Mouse (Mus musculus) brain, embryonic 18.5 days (tissue): Measurements from ENCODE around the gene Gm17087.
A peak's percentile ranks its signal among the peaks of the same experiment; 100 is the strongest.

ENCODE experiments used
- DNase-seq: peaks from one replicate; pipeline ENCODE4 v3.0.0-alpha.2; 2012; ENCODE audit warnings: low read depth, low spot score

Gene Gm17087

DNA sequence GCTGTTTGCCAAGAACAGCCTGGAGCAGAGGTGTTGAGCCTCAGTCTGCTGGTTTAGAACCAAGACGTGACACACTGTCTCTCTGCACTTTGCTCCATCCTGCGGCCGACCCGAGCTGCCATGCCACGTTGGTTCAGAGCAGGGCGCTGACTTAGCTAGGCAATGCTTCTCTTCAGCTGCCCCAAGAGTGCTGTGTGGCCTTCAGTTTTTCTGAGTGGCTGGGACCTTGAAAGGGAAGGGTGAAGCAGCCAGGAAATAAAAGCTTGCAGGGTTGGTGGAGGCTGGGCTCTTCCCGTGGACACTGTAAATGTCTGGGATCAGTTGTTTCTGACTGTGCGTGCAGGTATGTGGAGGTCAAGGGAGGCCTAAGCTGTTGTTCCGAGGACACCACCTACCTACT is 20.4 kb downstream of the Gm17087 start:
- DNase-seq = no peak

DNA sequence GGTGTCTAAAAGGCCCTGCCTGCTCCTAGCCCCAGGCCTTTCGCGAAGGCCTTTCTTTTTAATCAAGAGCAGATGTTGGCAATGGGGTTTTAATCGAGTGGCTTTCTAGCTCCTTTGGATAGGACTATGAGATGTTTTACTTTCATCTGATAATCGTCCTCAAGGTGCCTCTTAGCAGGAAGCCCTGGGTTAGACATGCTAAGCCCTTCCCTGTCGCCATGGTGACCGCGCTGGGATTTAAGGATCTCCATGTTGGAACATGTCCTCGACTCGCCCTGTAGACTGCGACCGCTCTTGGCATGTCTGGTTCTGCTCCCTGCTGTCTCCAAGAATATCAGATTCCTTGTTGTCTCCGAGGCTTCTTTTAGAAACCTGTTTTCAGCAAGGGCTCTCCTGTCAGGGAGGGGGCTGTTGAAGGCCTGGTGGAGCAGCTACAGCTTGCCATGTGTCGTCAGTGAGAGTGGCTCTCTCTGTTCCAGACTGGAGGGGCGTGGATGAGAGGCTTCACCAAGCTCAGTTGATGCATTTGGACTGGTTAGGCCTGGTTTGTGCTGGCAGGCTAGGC is 24.7 kb downstream of the Gm17087 start:
- DNase-seq = no peak

DNA sequence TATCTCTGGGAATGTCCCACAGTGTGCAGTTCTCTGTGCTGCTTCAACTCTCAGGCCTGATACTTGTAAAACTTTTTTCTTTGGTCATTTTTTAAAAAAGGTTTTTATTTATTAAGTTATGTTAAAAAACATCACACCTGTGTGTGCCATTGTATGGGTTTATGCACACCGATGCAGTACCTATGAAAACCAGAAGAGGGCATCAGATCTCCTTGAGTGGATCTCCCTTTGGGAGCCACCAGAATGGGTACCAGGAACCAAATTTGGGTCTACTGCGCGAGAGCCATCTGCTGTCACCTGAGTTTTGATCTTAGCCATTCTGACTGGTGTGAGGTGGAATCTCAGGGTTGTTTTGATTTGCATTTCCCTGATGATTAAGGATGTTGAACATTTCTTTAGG is 28.6 kb downstream of the Gm17087 start:
- DNase-seq = no peak

DNA sequence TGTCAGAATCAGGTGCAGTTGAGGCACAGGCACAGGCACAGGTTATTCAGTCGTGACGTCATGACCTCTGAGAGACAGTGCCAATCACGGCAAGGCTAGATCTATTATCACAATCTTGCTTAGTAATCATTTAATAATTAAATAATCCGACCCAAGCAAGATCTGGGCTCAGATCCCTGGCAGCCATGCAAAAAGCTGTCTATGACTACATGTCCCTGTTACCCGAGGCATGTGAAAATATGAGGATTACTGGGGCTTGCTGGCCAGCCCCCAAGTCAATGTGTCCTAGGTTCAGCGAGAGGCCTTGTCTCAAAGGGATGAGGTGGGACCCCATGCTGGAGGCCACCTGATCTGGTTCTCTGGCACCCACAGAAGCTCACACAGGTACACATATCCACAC is 30.2 kb downstream of the Gm17087 start:
- DNase-seq = no peak

DNA sequence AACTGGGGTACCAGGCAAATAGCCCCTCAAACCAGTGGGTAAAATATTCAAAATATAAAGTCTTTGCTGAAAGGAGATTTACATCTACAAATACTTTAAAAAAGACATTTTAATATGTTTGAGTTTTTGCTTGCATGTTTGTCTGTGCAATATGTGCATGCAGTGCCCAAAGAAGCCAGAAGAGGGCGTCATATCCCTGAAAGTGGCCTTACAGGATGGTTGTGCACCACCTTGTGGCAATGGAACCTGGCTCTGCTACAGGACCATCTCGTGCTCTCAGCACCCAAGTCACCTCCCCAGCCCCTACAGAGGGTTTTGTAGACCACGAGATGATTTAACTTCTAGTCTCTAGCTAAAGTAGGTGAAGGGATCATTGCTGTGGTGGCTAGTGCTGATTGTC is 32.9 kb downstream of the Gm17087 start:
- no peak for DNase-seq

DNA sequence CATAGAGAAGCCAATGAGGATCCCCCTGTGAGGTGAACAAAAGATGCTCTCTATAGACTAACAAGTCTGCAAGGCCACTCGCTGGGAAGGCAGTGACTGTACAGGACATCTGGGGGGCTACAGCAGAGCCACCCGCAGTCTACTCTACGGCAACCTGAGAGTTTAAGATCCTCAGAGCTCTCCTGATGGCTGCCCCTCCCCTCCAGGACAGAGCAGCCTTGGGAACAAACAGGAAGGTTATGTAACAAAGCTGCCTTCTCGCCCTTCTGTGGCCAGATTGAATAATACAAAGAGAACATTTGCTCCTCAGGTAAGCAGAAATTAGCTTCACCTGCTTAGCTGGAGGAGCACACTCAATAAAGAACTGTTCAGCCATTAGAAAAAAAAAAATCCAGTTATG is 34.1 kb downstream of the Gm17087 start:
- DNase-seq = no peak

DNA sequence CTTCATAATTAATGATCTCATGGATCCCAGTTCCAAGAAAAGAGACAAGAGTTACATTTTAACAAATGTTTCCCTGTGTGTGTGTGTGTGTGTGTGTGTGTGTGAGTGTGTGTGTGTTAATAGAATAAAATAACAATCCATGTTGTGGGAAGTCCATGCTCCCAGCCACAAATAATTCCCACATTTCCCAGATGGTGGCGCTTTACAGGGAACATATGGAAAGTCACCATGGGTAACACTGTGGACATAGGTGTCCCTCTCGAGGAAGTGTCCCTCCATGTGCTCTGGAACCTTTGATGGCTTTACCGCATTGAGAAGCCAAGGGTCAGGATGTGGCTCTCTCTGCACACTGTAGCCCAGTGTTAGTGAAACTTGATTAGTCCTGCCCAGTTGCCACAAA is 38.1 kb downstream of the Gm17087 start:
- no peak for DNase-seq

DNA sequence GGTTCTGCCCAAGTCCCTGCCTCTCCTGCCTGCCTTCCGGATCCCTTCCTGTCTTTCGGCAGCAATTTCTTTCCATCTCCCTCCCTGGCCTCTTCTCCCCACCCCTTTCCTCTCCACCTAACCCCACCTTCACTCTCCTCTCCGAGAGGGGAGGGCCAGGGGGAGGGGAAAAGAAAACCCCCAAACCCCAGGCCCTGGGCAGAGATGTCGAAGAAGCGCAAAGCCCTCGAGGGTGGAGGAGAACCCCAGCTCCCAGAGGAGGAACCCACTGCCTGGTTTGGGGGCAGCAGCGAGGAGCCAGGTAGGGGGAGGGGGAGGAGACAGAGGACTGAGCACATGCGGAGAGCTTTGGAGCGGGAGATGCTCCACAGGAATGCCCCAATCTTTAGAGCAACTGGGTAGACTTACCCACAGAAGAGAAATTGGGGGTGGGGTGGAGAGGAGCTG is 39.9 kb downstream of the Gm17087 start:
- DNase-seq = no peak

DNA sequence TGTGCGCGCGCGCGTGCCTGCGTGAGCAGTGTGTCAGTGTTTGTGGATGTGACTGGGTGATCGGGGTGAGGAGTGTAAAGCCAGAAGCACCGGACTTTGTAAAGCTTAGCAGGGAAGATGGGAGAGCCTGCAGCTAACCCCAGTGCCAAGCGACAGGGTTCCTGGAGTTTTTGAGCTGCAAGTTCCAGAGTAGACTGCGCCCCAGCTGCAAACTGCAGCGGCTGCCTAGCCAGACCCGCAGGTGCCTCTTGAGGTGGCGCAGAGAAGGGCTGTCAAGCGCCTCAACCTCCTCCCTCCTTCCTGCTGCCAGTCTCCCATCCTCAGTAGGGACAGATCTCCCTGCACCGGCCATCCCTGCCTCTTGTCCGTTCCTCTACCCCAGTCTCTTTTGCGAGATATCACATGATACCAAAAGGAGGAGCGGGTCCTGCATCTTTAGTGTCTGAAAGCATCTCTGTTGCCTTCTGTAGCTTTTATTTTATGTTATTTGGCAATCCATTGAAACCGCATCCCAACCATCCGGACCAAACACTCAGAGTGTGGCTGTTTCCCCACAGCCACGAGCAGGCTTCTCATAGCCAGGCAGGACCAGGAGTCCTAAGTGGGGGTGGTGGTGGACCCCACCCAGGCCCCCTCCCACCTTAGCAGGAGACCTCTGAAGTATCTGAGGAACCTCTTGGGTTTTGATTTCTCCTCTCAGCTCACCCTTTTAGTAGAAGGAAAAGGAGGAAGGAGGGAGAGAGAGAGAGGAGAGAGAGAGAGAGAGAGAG is 40.6 kb downstream of the Gm17087 start:
- no peak for DNase-seq

DNA sequence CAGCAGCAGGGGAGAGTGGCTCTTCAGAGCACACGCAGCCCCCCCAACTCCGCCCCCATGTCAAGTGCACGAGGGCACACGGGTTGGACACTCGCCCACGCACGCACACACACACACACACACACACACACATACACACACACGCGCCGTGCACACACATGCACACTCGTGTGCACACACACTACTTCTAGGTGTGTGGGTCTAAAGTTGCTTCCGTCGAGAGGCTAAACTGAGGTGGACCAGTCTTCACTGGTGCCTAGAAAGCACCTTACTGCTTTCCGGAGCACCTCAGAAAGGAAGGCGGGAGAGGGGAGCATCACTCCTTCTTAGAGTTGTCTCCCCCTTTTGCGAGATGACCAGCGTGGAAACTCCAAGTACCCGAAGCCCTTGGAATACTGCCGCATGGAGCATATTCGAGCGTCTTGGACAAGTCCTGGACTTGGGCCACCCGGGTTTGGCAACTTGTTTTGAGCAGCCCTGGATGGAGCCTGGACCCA is 41.5 kb downstream of the Gm17087 start, which contains the start of gene Pde10a:
Gene Pde10a, plus strand, starts transcription at position 148 of the 497 bp plus-strand sequence.
- DNase-seq = no peak

DNA sequence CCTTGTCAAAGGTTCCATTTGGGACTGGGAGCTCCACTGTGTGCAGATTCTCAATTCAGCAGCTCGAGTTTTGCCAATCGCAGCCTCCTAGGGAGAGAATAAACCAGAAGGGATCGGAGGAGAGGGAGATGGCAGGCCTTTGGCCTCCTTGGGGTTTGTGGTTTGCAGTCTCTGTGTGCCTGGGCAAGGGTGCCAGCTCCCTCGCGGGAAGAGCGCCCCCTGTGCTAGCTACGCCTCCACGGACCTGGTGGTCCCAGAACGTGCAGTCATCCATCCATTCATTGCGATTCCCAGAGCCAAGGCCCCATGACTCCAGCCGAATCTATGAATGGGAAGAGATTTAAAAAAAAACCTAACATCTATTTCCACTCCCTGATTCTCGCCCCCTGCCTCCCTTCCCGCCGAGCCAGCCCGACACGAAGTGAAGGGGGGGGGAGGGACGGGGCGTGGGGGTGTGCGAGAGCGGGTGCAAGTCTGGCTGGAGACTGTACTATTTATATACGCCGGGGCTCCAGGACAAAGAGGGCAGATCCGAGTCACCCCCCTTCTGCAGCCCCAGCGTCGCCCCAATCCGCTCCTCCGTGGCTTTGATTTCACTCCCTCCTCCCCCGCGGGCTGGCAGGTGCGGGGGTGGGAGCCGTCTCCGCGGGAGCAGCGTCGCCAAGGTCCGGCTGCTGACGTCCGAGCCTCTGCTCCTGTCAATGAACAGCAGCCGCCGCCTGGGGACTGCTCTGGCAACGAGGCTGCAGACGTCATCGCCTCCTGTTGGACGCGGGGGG is 42.2 kb downstream of the Gm17087 start:
- peak; percentile 61 for DNase-seq

DNA sequence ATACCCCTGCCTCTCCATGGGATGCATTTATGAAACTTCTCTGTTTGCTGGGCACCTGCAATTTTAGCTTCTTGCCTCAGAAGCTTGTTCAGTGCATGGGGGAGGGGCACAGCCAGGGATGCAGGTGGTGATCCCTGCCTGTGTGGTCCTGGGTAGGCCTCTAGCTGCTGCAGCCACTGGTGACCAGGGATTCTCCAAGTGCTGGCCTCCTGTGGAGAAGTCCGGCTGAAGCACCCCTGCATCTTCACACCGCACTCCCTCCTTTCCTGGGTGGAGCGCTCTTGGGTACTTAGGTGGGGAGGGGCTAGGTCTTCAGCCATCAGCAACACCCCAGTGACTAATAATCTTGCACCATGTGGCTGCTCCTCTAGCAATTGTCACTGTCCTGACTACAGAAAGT is 42.8 kb downstream of the Gm17087 start:
- no peak for DNase-seq

DNA sequence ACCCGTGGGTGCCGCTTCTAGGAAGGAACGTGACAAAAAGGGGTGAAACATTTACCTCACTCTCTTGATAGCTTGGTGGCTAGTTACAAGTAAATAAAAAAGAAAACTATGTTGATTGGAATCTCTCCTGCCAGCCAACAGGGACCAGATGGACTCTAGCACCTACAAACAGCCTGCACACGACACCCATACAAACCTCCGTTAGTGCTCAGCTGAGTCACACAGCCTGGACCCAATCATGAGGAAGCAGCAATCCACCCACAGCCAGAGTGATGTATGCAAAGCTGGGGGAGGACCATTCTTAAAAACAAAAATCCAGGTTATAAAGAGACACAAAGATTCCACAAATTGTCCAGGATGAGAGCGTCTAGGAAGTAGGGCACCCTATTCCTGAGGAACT is 50.7 kb downstream of the Gm17087 start:
- DNase-seq = no peak
